Mouse (Mus musculus) E14TG2a.4 (cell line): ENCODE results near the gene Dynll1.
A peak's percentile ranks its signal among the peaks of the same experiment; 100 is the strongest.

Source experiments
- H3K27me3 ChIP-seq: 2 replicates; pipeline ENCODE4 v1.6.1; 2014; ENCODE audit warnings: low read length, control low read depth; ENCODE audit not compliant: insufficient read depth
- H3K36me3 ChIP-seq: 2 replicates; pipeline ENCODE4 v1.6.1; 2014; ENCODE audit warnings: low read length, control low read depth; ENCODE audit not compliant: insufficient read depth
- H3K4me1 ChIP-seq: replicated peaks from 2 replicates; pipeline ENCODE4 v1.6.1; 2014; ENCODE audit warnings: low read depth, low read length, control low read depth
- H3K4me3 ChIP-seq: replicated peaks from 2 replicates; pipeline ENCODE4 v1.5.1; 2014; ENCODE audit warnings: mild to moderate bottlenecking, low read length
- H3K9me3 ChIP-seq: 2 replicates; pipeline ENCODE4 v1.6.1; 2014; ENCODE audit warnings: low read length, control low read depth
- CTCF ChIP-seq: conservative IDR thresholded peaks from 2 replicates; pipeline ENCODE4 v1.5.1; 2014; ENCODE audit warnings: low read length
- NANOG ChIP-seq: IDR thresholded peaks from 2 replicates; pipeline ENCODE4 v1.6.1; 2014; ENCODE audit warnings: borderline replicate concordance, low read length, mixed read lengths
- POU5F1 ChIP-seq: IDR thresholded peaks from 2 replicates; pipeline ENCODE4 v1.6.1; 2014; ENCODE audit warnings: low read length, borderline replicate concordance

The Dynll1 gene

DNA sequence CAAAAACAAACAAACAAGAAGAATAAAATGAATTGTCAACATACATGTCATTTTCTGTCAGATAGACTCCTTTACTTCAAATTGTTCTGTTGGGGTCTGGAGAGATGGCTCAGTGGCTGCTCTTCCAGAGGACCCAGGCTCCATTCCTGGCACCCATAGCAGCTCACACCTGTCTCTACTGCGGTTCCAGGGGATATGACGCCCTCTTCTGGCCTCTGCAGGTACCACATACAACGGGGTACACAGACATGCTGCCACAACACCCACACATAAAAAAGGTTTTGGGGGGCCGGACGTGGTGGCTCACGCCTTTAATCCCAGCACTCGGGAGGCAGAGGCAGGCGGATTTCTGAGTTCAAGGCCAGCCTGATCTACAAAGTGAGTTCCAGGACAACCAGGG lies 6.6 kb downstream of the Dynll1 start:
- Histone ChIP-seq H3K27me3 (no peaks in the 10 kb centered on the region), H3K4me1 (peaks cover 50% of the 10 kb centered on the region), H3K4me3 (no peak overlapping the region), H3K36me3 (peaks cover 98% of the 10 kb centered on the region), H3K9me3 (no peaks in the 10 kb centered on the region)
- peak; percentile 63 for TF ChIP-seq CTCF
- no peak for TF ChIP-seq NANOG
- TF ChIP-seq POU5F1: no peak

DNA sequence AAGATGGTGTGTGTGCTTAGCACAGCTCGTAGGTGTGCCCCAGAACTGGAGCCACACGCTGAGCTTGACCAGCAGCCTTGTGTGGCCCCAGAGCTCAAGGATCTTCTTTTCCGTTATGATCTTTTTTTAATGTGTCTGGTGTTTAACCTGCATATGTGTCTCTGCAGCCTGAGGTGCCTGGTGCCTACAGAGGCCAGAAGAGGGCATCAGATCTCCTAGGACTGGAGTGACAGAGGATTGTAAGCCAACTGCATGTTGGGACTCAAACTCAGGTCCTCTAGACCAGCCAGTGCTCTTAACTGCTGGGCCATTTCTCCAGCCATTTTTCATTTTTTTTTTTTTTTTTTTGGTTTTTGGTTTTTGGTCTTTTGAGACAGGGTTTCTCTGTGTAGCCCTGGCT lies 16.1 kb downstream of the Dynll1 start:
- Histone ChIP-seq H3K36me3 (peaks cover 64% of the 10 kb centered on the region), H3K27me3 (no peaks in the 10 kb centered on the region)

DNA sequence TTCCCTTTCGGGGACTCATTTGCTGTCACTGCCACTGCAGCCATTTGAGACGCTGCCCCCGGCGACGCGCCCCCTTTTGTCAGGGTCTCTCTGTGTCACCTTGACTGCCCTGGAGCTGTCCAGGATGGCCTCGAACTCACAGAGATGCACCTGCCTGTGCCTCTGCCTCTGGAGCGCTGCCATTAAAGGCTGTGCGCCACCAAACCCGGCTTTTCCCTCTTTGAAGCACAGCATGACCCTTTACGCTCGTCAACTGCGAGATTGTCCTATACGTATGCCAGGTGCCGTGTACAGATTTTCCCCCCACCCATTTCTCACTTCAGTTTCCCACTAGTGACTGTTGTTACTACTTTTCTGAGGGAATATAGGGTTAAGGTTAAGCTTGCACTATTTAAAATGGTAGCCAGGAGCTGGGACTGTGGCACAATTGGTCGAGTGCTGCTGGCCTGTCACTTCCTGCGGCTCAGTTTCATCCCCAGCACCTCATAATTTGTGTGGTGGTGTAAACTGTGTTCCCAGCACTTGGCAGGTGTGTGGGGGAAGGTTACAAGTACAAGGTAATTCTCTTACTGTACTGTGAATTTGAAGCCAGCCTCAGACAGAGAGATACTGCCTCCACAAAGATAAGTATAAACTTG lies 20.6 kb downstream of the Dynll1 start:
- H3K4me1 ChIP-seq: peaks cover 26% of the 10 kb centered on the region
- no peaks in the 10 kb centered on the region for H3K27me3 ChIP-seq
- H3K36me3 ChIP-seq: peaks cover 26% of the 10 kb centered on the region
- H3K4me3 ChIP-seq: peak overlapping the region; percentile 99
- no peaks in the 10 kb centered on the region for H3K9me3 ChIP-seq
- TF ChIP-seq NANOG: no peak
- TF ChIP-seq POU5F1: no peak
- no peak for TF ChIP-seq CTCF

More for the DNA sequence above, 16.1 kb downstream of the Dynll1 start:
- TF ChIP-seq CTCF: no peak
- no peak for TF ChIP-seq POU5F1
- TF ChIP-seq NANOG: no peak
- H3K4me1 ChIP-seq: peaks cover 18% of the 10 kb centered on the region
- no peak overlapping the region for H3K4me3 ChIP-seq
- no peaks in the 10 kb centered on the region for H3K9me3 ChIP-seq

DNA sequence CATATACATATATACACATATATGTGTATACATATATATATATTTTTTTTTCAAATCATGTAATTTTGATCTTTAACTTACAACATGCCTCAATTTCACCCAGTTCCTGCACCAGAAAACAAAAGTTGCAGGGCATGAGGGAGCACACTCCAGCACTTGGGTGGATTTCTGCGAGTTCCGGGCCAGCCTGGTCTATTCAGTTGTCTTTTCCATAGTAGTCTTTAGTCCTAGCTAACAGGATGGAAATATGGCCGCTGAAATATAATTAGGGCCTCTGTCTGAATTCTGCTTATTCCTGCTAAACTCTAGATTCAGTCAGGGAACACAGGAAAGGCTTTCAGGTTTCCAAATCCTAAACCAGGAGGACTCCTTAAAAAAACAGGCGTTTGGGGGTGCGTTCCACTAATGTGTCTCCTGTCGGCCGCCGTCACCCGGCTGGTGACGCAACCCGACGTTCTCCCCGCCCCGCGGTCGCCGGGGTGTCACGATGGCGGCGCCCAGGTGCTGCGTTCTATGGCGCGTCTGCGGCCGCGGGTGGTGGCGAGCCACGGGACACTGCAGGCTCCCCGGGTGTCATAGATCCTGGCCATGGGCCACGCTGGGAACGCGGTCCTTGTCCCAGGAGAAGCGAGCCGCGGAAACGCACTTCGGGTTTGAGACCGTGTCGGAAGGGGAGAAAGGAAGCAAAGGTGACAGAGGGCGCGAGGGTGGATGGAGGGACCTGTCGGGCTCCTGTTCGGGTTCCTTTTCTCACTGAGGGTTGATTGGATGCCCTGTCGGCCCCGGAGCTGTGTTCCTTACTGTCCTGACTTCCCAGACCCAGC lies 21.4 kb downstream of the Dynll1 start, which contains the start of gene Coq5:
Coq5 (plus strand) TSS at position 441 of the 824 bp plus-strand sequence.
- H3K27me3 ChIP-seq: no peaks in the 10 kb centered on the region
- no peaks in the 10 kb centered on the region for H3K9me3 ChIP-seq
- peaks cover 20% of the 10 kb centered on the region for H3K36me3 ChIP-seq
- TF ChIP-seq POU5F1: no peak
- TF ChIP-seq NANOG: no peak
- no peak for TF ChIP-seq CTCF
- peak within 1 kb of the TSS; percentile 99 for H3K4me3 ChIP-seq
- H3K4me1 ChIP-seq: peaks cover 34% of the 10 kb centered on the region

DNA sequence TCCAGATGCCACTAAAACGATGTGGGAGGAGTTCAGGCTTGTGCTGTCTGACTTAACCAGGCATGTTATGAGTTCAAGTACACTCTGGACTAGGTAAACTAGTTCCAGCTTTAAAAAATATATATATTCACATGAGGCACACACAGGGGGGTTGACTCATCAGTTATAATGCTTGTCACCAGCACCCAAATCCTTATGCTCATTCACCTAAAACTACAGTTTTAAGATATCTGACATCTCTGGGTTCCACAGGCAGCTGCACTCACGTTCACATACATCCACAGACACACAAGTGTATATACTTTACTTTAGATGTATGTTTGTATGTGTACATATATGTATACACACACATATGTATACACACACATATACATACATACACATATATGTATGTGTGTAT lies 22.0 kb downstream of the Dynll1 start:
- no peaks in the 10 kb centered on the region for H3K9me3 ChIP-seq
- no peaks in the 10 kb centered on the region for H3K27me3 ChIP-seq
- H3K4me1 ChIP-seq: peaks cover 40% of the 10 kb centered on the region
- H3K36me3 ChIP-seq: peaks cover 14% of the 10 kb centered on the region
- H3K4me3 ChIP-seq: no peak overlapping the region
- TF ChIP-seq POU5F1 (no peak), CTCF (no peak), NANOG (no peak)

DNA sequence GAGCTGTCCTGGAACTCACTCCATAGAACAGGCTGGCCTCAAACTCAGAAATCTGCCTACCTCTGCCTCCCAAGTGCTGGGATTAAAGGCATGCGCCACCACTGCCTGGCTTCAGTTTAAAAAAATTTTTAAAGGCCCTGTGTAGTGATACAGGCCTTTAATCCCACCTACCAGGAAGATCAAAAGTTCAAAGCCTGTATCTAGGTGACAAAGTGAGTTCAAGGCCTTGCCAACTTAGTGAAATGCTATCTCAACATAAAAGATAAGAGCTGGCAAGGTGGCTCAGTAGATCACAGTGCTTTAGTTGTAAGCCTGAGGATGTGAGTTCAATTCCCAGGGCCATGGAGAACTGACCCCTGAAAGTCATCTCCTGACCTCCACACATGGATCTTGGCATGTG lies 22.7 kb downstream of the Dynll1 start:
- TF ChIP-seq NANOG (no peak), POU5F1 (no peak), CTCF (no peak)
- Histone ChIP-seq H3K9me3 (no peaks in the 10 kb centered on the region), H3K27me3 (no peaks in the 10 kb centered on the region), H3K4me3 (no peak overlapping the region), H3K4me1 (peaks cover 46% of the 10 kb centered on the region), H3K36me3 (peaks cover 7% of the 10 kb centered on the region)

DNA sequence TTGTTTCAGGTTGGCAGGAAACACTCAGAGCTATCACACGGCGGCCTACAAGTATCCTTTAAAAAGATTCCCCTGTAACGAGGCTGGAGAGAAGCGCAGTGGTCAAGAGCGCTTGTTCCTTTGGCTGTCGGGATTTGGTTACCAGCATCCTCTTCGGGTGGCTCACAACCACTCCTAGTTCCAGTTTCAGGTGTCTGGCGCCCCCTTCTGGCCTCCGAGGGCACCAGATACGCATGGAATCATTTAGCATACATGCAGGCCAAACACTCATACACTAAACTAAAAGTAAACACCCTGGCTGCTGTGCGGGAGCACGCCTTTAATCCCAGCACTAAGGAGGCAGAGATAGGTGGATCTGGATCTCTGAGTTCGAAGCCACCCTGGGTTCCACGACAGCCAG lies 24.8 kb downstream of the Dynll1 start:
- Histone ChIP-seq H3K4me3 (no peak overlapping the region), H3K4me1 (peaks cover 54% of the 10 kb centered on the region), H3K36me3 (peaks cover 4% of the 10 kb centered on the region; the same call in 1 of the 2 replicates), H3K27me3 (no peaks in the 10 kb centered on the region), H3K9me3 (no peaks in the 10 kb centered on the region)
- TF ChIP-seq CTCF: peak; percentile 92
- TF ChIP-seq NANOG: no peak

DNA sequence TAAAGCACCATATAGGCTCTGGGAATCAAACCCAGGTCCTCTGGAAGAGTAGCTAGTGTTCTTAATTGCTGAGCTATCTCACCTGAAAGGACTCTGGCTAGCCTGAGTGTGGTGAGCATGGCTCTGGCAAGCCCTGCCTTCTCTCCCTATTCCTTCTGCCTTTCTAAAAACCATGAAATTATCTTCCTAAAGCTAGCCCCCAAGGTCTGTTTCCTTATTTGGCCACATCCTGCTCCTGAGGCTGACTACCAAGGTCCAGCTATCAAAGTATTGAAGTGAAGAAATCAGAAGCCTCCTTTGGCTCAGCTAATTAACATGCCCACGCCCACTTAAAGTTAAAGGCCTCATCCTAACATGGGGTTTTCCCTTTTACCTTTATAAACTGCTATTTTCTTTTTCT lies 26.0 kb downstream of the Dynll1 start:
- TF ChIP-seq POU5F1: no peak
- no peak for TF ChIP-seq CTCF
- no peak for TF ChIP-seq NANOG
- Histone ChIP-seq H3K4me3 (no peak overlapping the region), H3K9me3 (no peaks in the 10 kb centered on the region), H3K36me3 (peaks cover 16% of the 10 kb centered on the region), H3K4me1 (peaks cover 60% of the 10 kb centered on the region), H3K27me3 (no peaks in the 10 kb centered on the region)

DNA sequence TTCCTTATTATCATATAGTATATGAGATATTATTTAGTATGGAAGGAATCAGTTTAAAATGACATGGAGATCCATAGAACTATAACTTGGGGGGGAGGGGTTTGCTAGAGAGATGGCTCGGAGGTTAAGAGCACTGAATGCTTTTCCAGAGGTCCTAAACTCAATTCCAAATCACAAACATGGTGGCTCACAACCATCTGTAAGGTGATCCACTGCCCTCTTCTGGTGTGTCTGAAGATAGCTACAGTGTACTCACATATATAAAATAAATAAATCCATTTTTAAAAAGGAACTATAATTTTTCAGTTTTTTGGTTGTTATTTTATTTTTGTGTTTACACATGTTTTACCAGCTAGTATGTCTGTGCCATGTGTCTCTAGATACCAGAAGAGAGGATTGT lies 26.4 kb downstream of the Dynll1 start:
- Histone ChIP-seq H3K36me3 (peaks cover 20% of the 10 kb centered on the region), H3K4me1 (peaks cover 65% of the 10 kb centered on the region), H3K4me3 (no peak overlapping the region), H3K9me3 (no peaks in the 10 kb centered on the region), H3K27me3 (no peaks in the 10 kb centered on the region)
- TF ChIP-seq NANOG (no peak), POU5F1 (no peak), CTCF (no peak)
